Mouse (Mus musculus) C2C12 (cell line): ENCODE measurements at regions not wholly inside any gene's neighbourhood (a gene's known extent, or its start where the extent isn't known, plus 50 kb on each side); places are given as distances from the start of the nearest gene placed in this dataset.

ENCODE experiments used
- H3K27me3 ChIP-seq: one replicate; pipeline ENCODE4 v1.6.1; 2011; ENCODE audit not compliant: control insufficient read depth, insufficient read depth, insufficient read length
- H3K36me3 ChIP-seq: one replicate; pipeline ENCODE4 v1.6.1; 2011; ENCODE audit not compliant: control insufficient read depth, insufficient read depth
- H3K4me3 ChIP-seq: one replicate; pipeline ENCODE4 v1.5.1; 2011; ENCODE audit warnings: mild to moderate bottlenecking, control low read depth; ENCODE audit not compliant: poor library complexity, insufficient read depth, severe bottlenecking
- H3K79me2 ChIP-seq: one replicate; pipeline ENCODE4 v1.6.1; 2011; ENCODE audit not compliant: control insufficient read depth, insufficient read depth
- H3K79me3 ChIP-seq: one replicate; pipeline ENCODE4 v1.6.1; 2011; ENCODE audit warnings: low read depth, control low read depth
- H3ac ChIP-seq: one replicate; pipeline ENCODE3; 2011; ENCODE audit warnings: low read depth; ENCODE audit not compliant: control insufficient read depth, insufficient read length
- CEBPB ChIP-seq: IDR thresholded peaks from one replicate; pipeline ENCODE4 v1.6.1; 2011; ENCODE audit warnings: low read depth, mild to moderate bottlenecking, control low read depth, moderate library complexity
- CTCF ChIP-seq: IDR thresholded peaks from one replicate; pipeline ENCODE4 v1.5.1; 2011; ENCODE audit not compliant: control insufficient read depth, insufficient read depth, insufficient read length
- FOSL1 ChIP-seq: IDR thresholded peaks from one replicate; pipeline ENCODE4 v1.8.0; 2011; ENCODE audit warnings: mild to moderate bottlenecking, low read length; ENCODE audit not compliant: poor library complexity, insufficient read depth, severe bottlenecking
- MAX ChIP-seq: IDR thresholded peaks from one replicate; pipeline ENCODE4 v1.6.1; 2011; ENCODE audit warnings: mild to moderate bottlenecking, control low read depth
- MYOD1 ChIP-seq: IDR thresholded peaks from one replicate; pipeline ENCODE4 v1.6.1; 2011; ENCODE audit warnings: low read depth; ENCODE audit not compliant: control insufficient read depth, insufficient read length
- MYOG ChIP-seq: IDR thresholded peaks from one replicate; pipeline ENCODE4 v1.6.1; 2011; ENCODE audit not compliant: control insufficient read depth, insufficient read length; ENCODE audit errors: extremely low read depth
- USF1 ChIP-seq: IDR thresholded peaks from one replicate; pipeline ENCODE4 v1.6.1; 2011; ENCODE audit warnings: low read depth, mild to moderate bottlenecking, control low read depth, moderate library complexity

DNA sequence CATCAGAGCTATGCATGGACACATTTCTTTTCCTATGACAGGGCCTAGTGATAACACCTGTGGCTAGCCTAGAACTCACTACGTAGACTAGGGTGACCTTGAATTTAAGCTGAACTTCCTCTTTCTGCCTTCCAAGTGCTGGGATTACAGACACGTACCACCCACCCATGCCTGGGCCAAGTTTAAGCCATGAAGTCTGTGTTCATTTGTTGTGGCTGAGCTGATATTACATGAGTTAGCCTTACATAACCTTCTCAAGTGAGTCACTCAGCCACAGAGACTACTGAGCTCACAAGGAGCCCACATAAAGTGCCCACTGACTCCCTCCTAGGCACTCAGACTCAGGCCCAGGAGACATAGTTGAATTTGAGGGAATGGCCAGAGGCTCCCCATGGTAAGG, 123.1 kb upstream of the Klf4 start:
- no peak overlapping the region for H3ac ChIP-seq
- no peaks in the 10 kb centered on the region for H3K36me3 ChIP-seq
- TF ChIP-seq USF1 (no peak), MAX (no peak), CEBPB (no peak), CTCF (no peak), MYOG (no peak), FOSL1 (no peak), MYOD1 (no peak)
- no peaks in the 10 kb centered on the region for H3K27me3 ChIP-seq
- no peak overlapping the region for H3K4me3 ChIP-seq
- H3K79me3 ChIP-seq: no peaks in the 10 kb centered on the region
- H3K79me2 ChIP-seq: no peaks in the 10 kb centered on the region

DNA sequence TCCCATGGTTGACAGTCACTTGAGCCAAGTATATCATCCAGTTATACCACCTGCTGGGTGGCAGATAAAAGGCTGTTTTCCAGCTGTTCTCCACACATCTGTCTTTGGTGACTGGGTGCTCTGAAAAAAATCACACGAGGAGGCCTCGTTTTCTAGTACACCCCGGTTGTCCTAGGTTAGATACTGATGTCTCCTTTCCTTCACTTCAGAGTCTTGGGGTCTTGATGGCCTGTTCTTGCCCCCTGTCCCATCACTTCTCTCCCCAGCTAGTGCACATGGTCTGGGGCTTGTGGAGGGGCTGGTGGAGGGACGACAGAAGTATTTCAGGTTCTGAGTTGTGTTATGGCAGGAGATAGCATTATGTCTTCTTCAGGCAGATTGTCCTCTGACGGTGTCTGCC, 120.4 kb upstream of the Klf4 start:
- no peak for TF ChIP-seq MAX
- H3K4me3 ChIP-seq: no peak overlapping the region
- no peaks in the 10 kb centered on the region for H3K79me2 ChIP-seq
- no peaks in the 10 kb centered on the region for H3K79me3 ChIP-seq
- no peaks in the 10 kb centered on the region for H3K36me3 ChIP-seq
- no peaks in the 10 kb centered on the region for H3K27me3 ChIP-seq
- no peak overlapping the region for H3ac ChIP-seq

DNA sequence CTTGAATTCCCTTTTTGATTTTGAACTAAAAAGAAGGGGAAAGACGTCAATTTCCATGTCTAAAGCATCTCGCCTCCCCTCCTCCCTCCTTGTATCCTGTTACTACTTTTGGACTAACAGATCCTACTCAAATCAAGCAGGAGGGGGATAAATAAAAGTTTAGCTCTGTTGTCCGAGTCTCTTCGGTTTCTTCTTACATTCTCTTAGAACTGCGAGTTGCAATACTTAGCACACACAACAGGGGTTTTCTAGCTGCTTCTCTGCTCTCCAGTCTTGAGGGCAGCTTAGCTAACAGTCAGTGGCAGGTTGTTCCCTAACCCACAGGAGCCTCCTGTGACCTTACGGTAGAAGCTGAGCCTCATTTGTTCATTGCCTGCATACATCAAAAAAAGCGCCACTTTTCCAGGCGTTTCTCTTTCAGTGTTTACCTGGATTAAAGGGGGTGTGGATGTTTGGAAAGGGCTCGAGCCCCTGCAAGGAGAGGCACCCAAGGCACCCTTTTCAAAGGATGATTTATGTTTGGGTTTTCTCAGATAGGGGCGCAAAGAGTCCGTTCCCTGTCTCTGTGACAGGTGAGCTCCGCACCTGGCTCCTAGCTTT, 119.6 kb upstream of the Klf4 start:
- peak overlapping the region; percentile 32 for H3K4me3 ChIP-seq
- H3K36me3 ChIP-seq: no peaks in the 10 kb centered on the region
- H3K79me3 ChIP-seq: no peaks in the 10 kb centered on the region
- H3K79me2 ChIP-seq: no peaks in the 10 kb centered on the region
- TF ChIP-seq CTCF: no peak
- no peak for TF ChIP-seq MAX
- TF ChIP-seq FOSL1: no peak
- no peak for TF ChIP-seq USF1
- no peak for TF ChIP-seq MYOG
- TF ChIP-seq MYOD1: no peak
- H3K27me3 ChIP-seq: no peaks in the 10 kb centered on the region
- peak overlapping the region; percentile 56 for H3ac ChIP-seq

DNA sequence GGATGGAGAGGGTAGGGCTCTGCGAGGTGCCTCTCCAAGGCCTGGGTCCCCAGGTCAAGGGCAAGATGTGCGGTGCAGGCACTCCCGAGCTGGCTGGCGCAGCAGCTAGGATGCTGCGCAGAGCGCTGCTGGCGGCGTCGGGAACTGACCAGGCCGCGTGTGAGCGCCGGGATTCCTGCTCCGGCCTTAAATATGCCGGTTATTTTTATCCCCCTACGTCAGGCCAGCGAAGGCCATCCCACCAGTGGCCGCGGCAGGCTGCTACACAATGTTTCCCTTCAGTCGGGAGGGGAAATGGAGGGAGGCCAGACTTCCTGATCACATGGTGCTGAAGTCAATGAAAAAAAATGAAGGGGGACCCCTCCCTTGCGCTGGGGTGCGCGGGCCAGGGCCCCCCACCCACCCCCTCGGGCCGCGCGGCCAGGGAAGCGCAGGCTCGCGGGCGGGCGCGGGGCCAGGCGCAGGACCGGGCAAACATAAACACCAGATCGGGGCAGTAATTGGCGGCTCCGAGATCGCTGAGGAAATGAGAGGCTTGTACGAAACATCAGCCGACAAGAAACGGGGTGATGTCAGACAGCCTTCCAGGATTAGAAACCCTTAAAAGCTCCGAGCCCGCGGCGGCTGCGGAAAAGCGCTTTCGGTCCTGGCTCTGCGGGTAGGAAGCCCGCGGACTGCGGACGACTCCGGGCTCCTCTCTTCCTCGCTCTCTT, 118.9 kb upstream of the Klf4 start:
- no peaks in the 10 kb centered on the region for H3K36me3 ChIP-seq
- peak overlapping the region; percentile 32 for H3K4me3 ChIP-seq
- no peak for TF ChIP-seq MYOD1
- peak; percentile 79 for TF ChIP-seq USF1
- no peak for TF ChIP-seq FOSL1
- no peak for TF ChIP-seq MYOG
- TF ChIP-seq MAX: peak; percentile 76
- no peak for TF ChIP-seq CEBPB
- no peak for TF ChIP-seq CTCF
- peak overlapping the region; percentile 56 for H3ac ChIP-seq
- H3K79me2 ChIP-seq: no peaks in the 10 kb centered on the region
- H3K79me3 ChIP-seq: no peaks in the 10 kb centered on the region
- H3K27me3 ChIP-seq: no peaks in the 10 kb centered on the region

DNA sequence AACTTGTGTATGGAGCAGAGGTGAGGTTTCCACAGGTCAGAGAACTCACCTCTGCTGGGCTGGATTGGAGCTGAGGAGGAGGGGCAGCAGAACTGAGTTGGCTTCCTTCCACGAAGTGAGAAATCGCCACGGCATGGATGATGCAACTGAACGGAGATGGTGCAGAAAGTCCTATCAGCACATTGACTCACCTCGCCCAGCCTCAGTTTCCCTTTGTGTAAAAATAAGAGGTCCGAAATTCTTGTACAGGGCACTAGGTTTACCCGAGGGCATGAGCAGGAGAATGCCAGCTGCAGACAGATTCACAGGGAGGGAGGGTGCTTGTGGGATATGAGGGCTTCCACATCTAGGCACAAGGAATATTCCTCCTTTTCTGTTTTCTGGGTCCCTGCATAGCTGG, 117.9 kb upstream of the Klf4 start:
- H3K79me3 ChIP-seq: no peaks in the 10 kb centered on the region
- no peaks in the 10 kb centered on the region for H3K27me3 ChIP-seq
- no peak for TF ChIP-seq MAX
- TF ChIP-seq CEBPB: peak; percentile 10
- no peak for TF ChIP-seq CTCF
- TF ChIP-seq USF1: no peak
- no peak for TF ChIP-seq MYOG
- no peaks in the 10 kb centered on the region for H3K79me2 ChIP-seq
- H3K4me3 ChIP-seq: no peak overlapping the region
- H3K36me3 ChIP-seq: no peaks in the 10 kb centered on the region
- H3ac ChIP-seq: no peak overlapping the region

DNA sequence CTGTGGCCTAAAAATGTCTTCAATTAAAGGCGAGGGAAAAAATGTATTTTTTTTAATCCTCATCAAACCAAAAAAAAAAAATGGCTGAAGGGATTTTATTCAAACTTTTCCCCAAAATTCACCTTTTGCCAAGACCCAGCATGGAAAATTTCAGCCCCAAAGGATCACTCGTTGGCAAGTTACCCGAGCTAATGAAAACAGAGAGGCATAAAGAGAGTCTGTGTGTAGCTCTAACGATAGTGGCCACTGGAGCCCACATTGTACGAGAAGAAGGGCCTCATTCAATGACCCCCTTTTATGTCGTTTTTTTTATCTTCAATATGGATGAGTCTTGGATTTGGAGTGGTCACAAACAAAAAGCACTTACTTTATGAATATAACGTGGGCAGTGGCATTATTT, 116.1 kb upstream of the Klf4 start:
- TF ChIP-seq FOSL1 (no peak), USF1 (no peak), MYOD1 (no peak), CTCF (no peak)
- no peak overlapping the region for H3K4me3 ChIP-seq
- H3ac ChIP-seq: no peak overlapping the region

More for the DNA sequence above, 116.1 kb upstream of the Klf4 start:
- no peaks in the 10 kb centered on the region for H3K36me3 ChIP-seq
- no peaks in the 10 kb centered on the region for H3K27me3 ChIP-seq
- no peaks in the 10 kb centered on the region for H3K79me3 ChIP-seq
- no peaks in the 10 kb centered on the region for H3K79me2 ChIP-seq
